ENCODE assay signal across 8 mouse cellular contexts in the genomic region with DNA sequence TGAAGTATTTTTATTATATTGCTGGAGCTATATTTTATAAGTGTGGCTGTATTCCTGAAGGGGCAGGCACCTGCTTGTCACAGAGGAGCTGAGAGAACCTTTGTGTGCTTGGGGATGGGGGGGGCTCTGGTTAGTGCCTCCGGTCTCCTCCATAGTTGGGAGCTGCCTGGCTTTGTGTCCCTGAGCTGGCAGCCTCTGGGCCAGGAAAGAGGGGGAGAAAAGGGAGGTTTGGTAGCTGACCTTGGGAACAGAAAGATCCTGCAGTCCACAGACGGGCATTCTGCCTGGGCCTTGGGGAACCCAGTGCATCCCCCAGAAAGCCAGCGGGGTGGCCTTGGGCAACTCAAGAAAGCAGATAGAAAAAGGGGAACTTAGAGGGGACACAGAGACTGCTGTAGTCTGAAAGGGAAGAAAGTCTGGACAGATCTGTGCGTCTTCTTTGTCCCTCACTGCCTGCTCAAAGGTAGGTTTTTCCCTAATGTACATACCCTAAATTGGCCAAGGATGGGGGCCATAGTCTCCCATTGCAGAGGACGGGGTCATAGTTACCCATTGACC. TPM values are rescaled to one million over a fixed set of nuclear protein-coding genes. Genes with fewer than 3 reads are reported as not detected.
DNase-seq lines count a peak whose midpoint lies in the region; ATAC-seq and TF ChIP-seq lines count a peak whose summit lies in the region.

No protein-coding gene starts in this region.

- peaks cover 100% of the 10 kb centered on the region for H3K4me1 ChIP-seq in G1E (ENCODE audit: insufficient read depth, low read depth, low read length)
- peaks cover 85% of the 10 kb centered on the region for H3K4me1 ChIP-seq in forebrain, embryonic 15.5 days

- peak overlapping the region; percentile 62 for H3K4me3 ChIP-seq in gastrocnemius, adult 2 months
- H3K4me3 ChIP-seq in G1E (ENCODE audit: low read depth, low read length) = no peak overlapping the region; the same call in 1 of the 2 replicates
- peak overlapping the region; percentile 57 for H3K4me3 ChIP-seq in forebrain, embryonic 15.5 days

- no peaks in the 10 kb centered on the region for H3K27me3 ChIP-seq in G1E (ENCODE audit: insufficient read depth, low read length)
- H3K27me3 ChIP-seq in forebrain, embryonic 15.5 days = no peaks in the 10 kb centered on the region

- intact Hi-C loops in gastrocnemius, adult 2 months (cut with DNase I) = no loop called here

- WGBS in forebrain, embryonic 15.5 days = 11% methylated on average over 5 of the region's 5 CpGs

- TF ChIP-seq CTCF in gastrocnemius, adult 2 months (IDR thresholded peaks at IDR 0.05) = no peak
- TF ChIP-seq CTCF in G1E (IDR thresholded peaks at IDR 0.05; ENCODE audit: low read depth, low read length) = no peak

- peak overlapping the region; percentile 92 for H3K27ac ChIP-seq in gastrocnemius, adult 2 months
- H3K27ac ChIP-seq in forebrain, embryonic 15.5 days (replicated peaks) = peak overlapping the region; percentile 96

- H3K9ac ChIP-seq in forebrain, embryonic 15.5 days (replicated peaks) = peak overlapping the region; percentile 84

- no peaks in the 10 kb centered on the region for H3K9me3 ChIP-seq in G1E (replicated peaks)
- no peaks in the 10 kb centered on the region for H3K9me3 ChIP-seq in forebrain, embryonic 15.5 days

- no peak for ATAC-seq in G1E (ENCODE audit: extremely low read depth, insufficient number of reproducible peaks, low FRiP score, poor library complexity, severe bottlenecking)
- ATAC-seq in forebrain, embryonic 15.5 days (replicated peaks) = no peak
- peak; percentile 35 for ATAC-seq in megakaryocyte progenitor cell, adult 5-6 weeks (replicated peaks; ENCODE audit: poor library complexity)
- no peak for ATAC-seq in activated CD4-positive, CD25-positive, alpha-beta regulatory T cell, adult 4 months

- peaks cover 100% of the 10 kb centered on the region for H3K36me3 ChIP-seq in G1E (replicated peaks)
- H3K36me3 ChIP-seq in forebrain, embryonic 15.5 days = no peaks in the 10 kb centered on the region

- peak overlapping the region; percentile 67 for H3K4me2 ChIP-seq in forebrain, embryonic 15.5 days (replicated peaks)

- DNase-seq in gastrocnemius, adult 2 months = no peak
- no peak for DNase-seq in gastrocnemius, adult 18-20 months (ENCODE audit: low spot score)
- DNase-seq in G1E (ENCODE audit: low spot score) = peak; percentile 57
- no peak for DNase-seq in frontal cortex, postnatal 36 days (ENCODE audit: low spot score in 2 of 2)
- no peak for DNase-seq in frontal cortex, postnatal 25 days (ENCODE audit: low spot score in 2 of 2)

RNA-seq across cellular contexts. Expression of gene Adgrg1, which starts 20.9 kb away (rescaled TPM):
- total RNA-seq in gastrocnemius, adult 2 months (2021) = 10 to 100 TPM; 20.7 to 27.4 TPM
- total RNA-seq in gastrocnemius, adult 18-20 months (2021) = 10 to 100 TPM; 19.8 to 24.3 TPM
- total RNA-seq in G1E (2014; fragmentation: Nextera tagmentation) = 339 and 345 TPM in 2 replicates
- total RNA-seq in G1E (2017) = 54.0 and 57.7 TPM in 2 replicates
- polyA plus RNA-seq in G1E (2012) = 211 and 229 TPM in 2 replicates
- 135 and 140 TPM in 2 replicates for polyA plus RNA-seq in forebrain, embryonic 15.5 days (2015; fragmentation: Nextera tagmentation; extraction: Ambion mirVana)
- 88.4 and 140 TPM in 2 replicates for total RNA-seq in megakaryocyte progenitor cell, adult 5-6 weeks (2015)
- total RNA-seq in megakaryocyte progenitor cell, adult 5-6 weeks (2017) = 48.8 and 85.6 TPM in 2 replicates
- polyA plus RNA-seq in activated CD4-positive, CD25-positive, alpha-beta regulatory T cell, adult 4 months (2017; shearing (Covaris generic)) = 1 to 10 TPM; 1.8 to 2.8 TPM

RNA-seq across cellular contexts. Expression of gene Adgrg3, which starts 22.1 kb away (rescaled TPM):
- under 1 TPM; 0.28 to 0.43 TPM for total RNA-seq in gastrocnemius, adult 2 months (2021)
- under 1 TPM; 0.26 to 0.80 TPM for total RNA-seq in gastrocnemius, adult 18-20 months (2021)
- total RNA-seq in G1E (2014; fragmentation: Nextera tagmentation) (not detected in 2 replicates), G1E (2017) (0.17 and 0.49 TPM in 2 replicates)
- polyA plus RNA-seq in G1E (2012) = 0.10 and 0.12 TPM in 2 replicates
- 1.0 and 1.2 TPM in 2 replicates for polyA plus RNA-seq in forebrain, embryonic 15.5 days (2015; fragmentation: Nextera tagmentation; extraction: Ambion mirVana)
- total RNA-seq in megakaryocyte progenitor cell, adult 5-6 weeks (2015) = 106 and 111 TPM in 2 replicates
- total RNA-seq in megakaryocyte progenitor cell, adult 5-6 weeks (2017) = 178 and 215 TPM in 2 replicates
- under 1 TPM; 0.21 to 0.41 TPM for polyA plus RNA-seq in activated CD4-positive, CD25-positive, alpha-beta regulatory T cell, adult 4 months (2017; shearing (Covaris generic))

RNA-seq across cellular contexts. Expression of gene Drc7, which starts 59.5 kb away (rescaled TPM):
- total RNA-seq in gastrocnemius, adult 2 months (2021) = not detected
- not detected for total RNA-seq in gastrocnemius, adult 18-20 months (2021)
- total RNA-seq in G1E (2014; fragmentation: Nextera tagmentation) (not detected in 2 replicates), G1E (2017) (0.05 TPM in 1 of 2 replicates, not detected in the other)
- 0.02 TPM in 1 of 2 replicates, not detected in the other for polyA plus RNA-seq in G1E (2012)
- 0.96 and 1.4 TPM in 2 replicates for polyA plus RNA-seq in forebrain, embryonic 15.5 days (2015; fragmentation: Nextera tagmentation; extraction: Ambion mirVana)
- 1.2 and 1.8 TPM in 2 replicates for total RNA-seq in megakaryocyte progenitor cell, adult 5-6 weeks (2015)
- total RNA-seq in megakaryocyte progenitor cell, adult 5-6 weeks (2017) = 3.8 and 7.1 TPM in 2 replicates
- polyA plus RNA-seq in activated CD4-positive, CD25-positive, alpha-beta regulatory T cell, adult 4 months (2017; shearing (Covaris generic)) = not detected

Comparison
In these comparisons a context has a peak if more than half of its experiments do, and no peak if none do; other contexts are left out.
1. RNA of gene Adgrg3, which starts 22.1 kb away (total RNA-seq): 106 to 215 TPM in megakaryocyte progenitor cell, adult 5-6 weeks; 0.26 to 0.80 TPM in gastrocnemius, adult 18-20 months, 0.17 to 0.49 TPM in G1E and 0.28 to 0.43 TPM in gastrocnemius, adult 2 months; every median in the first group is over 10 times any median in the second.